1 mouse cellular context compared by ENCODE assay signal in genomic region chr3:51368011-51368410, GRCm38 (mm10).
TF ChIP-seq lines count a peak whose summit lies in the region.

No protein-coding gene starts in this region.

TF ChIP-seq in MEL, 35 proteins besides CTCF, POLR2A, EP300 and RAD21 (continued from another document):
- TF ChIP-seq RCOR1 (IDR thresholded peaks at IDR 0.05; ENCODE audit: low read depth, low read length) = peak; percentile 41; the same call in 1 of the 2 replicates
TF ChIP-seq in MEL: peak in this region for 1.
